ENCODE assay signal across 14 mouse cellular contexts in the genomic region with DNA sequence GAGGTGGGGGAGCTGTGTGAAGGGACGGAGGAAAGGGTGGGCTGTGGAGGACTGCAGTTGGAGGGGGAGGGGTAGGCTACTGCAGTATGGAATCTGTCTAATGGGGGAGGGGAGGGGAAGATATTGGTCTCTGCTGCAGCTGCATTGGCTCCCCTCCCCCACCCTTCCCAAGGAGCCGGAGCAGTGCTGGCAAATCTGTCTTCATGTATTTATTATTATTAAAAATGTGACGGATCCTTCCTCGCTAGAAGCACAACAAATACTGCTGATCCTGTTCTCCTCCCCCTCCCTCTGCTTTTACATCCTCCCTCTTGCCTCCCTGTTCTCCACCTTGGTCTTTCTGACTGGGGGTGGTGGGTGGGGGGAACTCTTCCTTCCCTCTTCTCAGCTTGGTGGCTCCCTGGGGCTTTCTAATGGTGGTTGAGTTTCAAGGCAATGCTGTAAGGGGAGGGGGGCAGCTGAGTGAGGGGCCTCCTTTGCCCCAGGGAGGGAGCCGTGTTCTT. TPM values are rescaled to one million over a fixed set of nuclear protein-coding genes. Genes with fewer than 3 reads are reported as not detected.
DNase-seq lines count a peak whose midpoint lies in the region; ATAC-seq and TF ChIP-seq lines count a peak whose summit lies in the region.
"Had no signal": no experiment of that assay in that cellular context is flagged by ENCODE, and none has a peak within 500 bp of the region (broad histone marks: within the 10 kb centered on the region; RNA-seq: fewer than 3 reads in every experiment).

No protein-coding gene starts in this region.

- no peak for TF ChIP-seq CTCF in lung, adult 2 months (IDR thresholded peaks at IDR 0.05; ENCODE audit: insufficient read depth, low read length)
- no peak for TF ChIP-seq CTCF in thymus, adult 2 months (IDR thresholded peaks at IDR 0.05; ENCODE audit: borderline replicate concordance, control insufficient read depth, extremely low read depth, insufficient read depth, low read length, poor library complexity)

- H3K4me3 ChIP-seq in forebrain, embryonic 13.5 days, result no peak overlapping the region
- H3K4me3 ChIP-seq in limb, embryonic 12.5 days (replicated peaks), result no peak overlapping the region
- 0 out of 2 replicates have a peak overlapping the region, but pooled peaks have one; percentile 5 for H3K4me3 ChIP-seq in neural tube, embryonic 15.5 days (replicated peaks)
- no peak overlapping the region for H3K4me3 ChIP-seq in lung, adult 2 months (replicated peaks; ENCODE audit: extremely low read depth, low read depth, low read length)
- H3K4me3 ChIP-seq in thymus, adult 2 months (ENCODE audit: control insufficient read depth, insufficient read depth, low read length), result no peak overlapping the region
- H3K4me3 ChIP-seq: layer of hippocampus, adult 2 months; liver, embryonic 13.5 days had no signal

- no peak for TF ChIP-seq POLR2A in lung, adult 2 months (IDR thresholded peaks at IDR 0.05; ENCODE audit: borderline replicate concordance, extremely low read depth, low read depth, low read length)
- TF ChIP-seq POLR2A in thymus, adult 2 months (IDR thresholded peaks at IDR 0.05; ENCODE audit: control insufficient read depth, extremely low read depth, insufficient read depth, low read length, poor library complexity), result no peak

- peak; percentile 47 for DNase-seq in left cerebral cortex, postnatal 4 days
- no peak for DNase-seq in left cerebral cortex, postnatal 14 days (ENCODE audit: low spot score in 2 of 2)
- no peak for DNase-seq in lung, adult 2 months
- DNase-seq in thymus, adult 2 months, result no peak
- DNase-seq: liver, embryonic 13.5 days had no signal

- no peaks in the 10 kb centered on the region for H3K9me3 ChIP-seq in forebrain, embryonic 13.5 days (replicated peaks)
- no peaks in the 10 kb centered on the region for H3K9me3 ChIP-seq in limb, embryonic 12.5 days
- H3K9me3 ChIP-seq in neural tube, embryonic 15.5 days (replicated peaks), result no peaks in the 10 kb centered on the region
- H3K9me3 ChIP-seq: liver, embryonic 13.5 days had no signal

- ATAC-seq in forebrain, embryonic 13.5 days, result peak; percentile 72
- ATAC-seq in limb, embryonic 12.5 days (ENCODE audit: insufficient number of reproducible peaks, insufficient read depth, low FRiP score, low TSS enrichment, low read depth), result peak; percentile 11; the same call in 1 of the 2 replicates
- peak; percentile 80 for ATAC-seq in neural tube, embryonic 15.5 days (ENCODE audit: low FRiP score)
- ATAC-seq in inflammation-experienced regulatory T-cells, adult 6 months, result no peak

- H3K4me2 ChIP-seq in forebrain, embryonic 13.5 days, result peak overlapping the region; percentile 42
- H3K4me2 ChIP-seq in limb, embryonic 12.5 days, result peak overlapping the region; percentile 30
- H3K4me2 ChIP-seq in neural tube, embryonic 15.5 days, result peak overlapping the region; percentile 42

- no peaks in the 10 kb centered on the region for H3K27me3 ChIP-seq in forebrain, embryonic 13.5 days
- no peaks in the 10 kb centered on the region for H3K27me3 ChIP-seq in limb, embryonic 12.5 days
- no peaks in the 10 kb centered on the region for H3K27me3 ChIP-seq in neural tube, embryonic 15.5 days (replicated peaks)
- H3K27me3 ChIP-seq in thymus, adult 2 months (ENCODE audit: control insufficient read depth, insufficient read depth, low read length), result no peaks in the 10 kb centered on the region
- H3K27me3 ChIP-seq: CH12.LX; liver, embryonic 13.5 days had no signal

- 14% methylated on average over 4 of the region's 5 CpGs for WGBS in forebrain, embryonic 13.5 days
- 9% methylated on average over 4 of the region's 5 CpGs for WGBS in limb, embryonic 12.5 days
- 11% methylated on average over 5 of the region's 5 CpGs for WGBS in neural tube, embryonic 15.5 days
- WGBS in lung, adult 2 months, result 44% methylated on average over 5 of the region's 5 CpGs
- 88% methylated on average over 5 of the region's 5 CpGs for WGBS in thymus, adult 2 months

- peak overlapping the region; percentile 40 for H3K9ac ChIP-seq in forebrain, embryonic 13.5 days
- no peak overlapping the region for H3K9ac ChIP-seq in limb, embryonic 12.5 days (replicated peaks)
- no peak overlapping the region; the same call in 1 of the 2 replicates for H3K9ac ChIP-seq in neural tube, embryonic 15.5 days (replicated peaks)
- H3K9ac ChIP-seq: liver, embryonic 13.5 days had no signal

- peaks cover 19% of the 10 kb centered on the region for H3K36me3 ChIP-seq in forebrain, embryonic 13.5 days (ENCODE audit: poor library complexity, severe bottlenecking)
- H3K36me3 ChIP-seq in limb, embryonic 12.5 days, result peaks cover 25% of the 10 kb centered on the region
- peaks cover 17% of the 10 kb centered on the region for H3K36me3 ChIP-seq in neural tube, embryonic 15.5 days
- H3K36me3 ChIP-seq in thymus, adult 2 months (ENCODE audit: control insufficient read depth, insufficient read depth, low read length), result peaks cover 20% of the 10 kb centered on the region

- peaks cover 47% of the 10 kb centered on the region for H3K4me1 ChIP-seq in forebrain, embryonic 13.5 days
- H3K4me1 ChIP-seq in limb, embryonic 12.5 days (replicated peaks), result peaks cover 21% of the 10 kb centered on the region
- H3K4me1 ChIP-seq in neural tube, embryonic 15.5 days, result peaks cover 41% of the 10 kb centered on the region
- H3K4me1 ChIP-seq in lung, adult 2 months (ENCODE audit: control insufficient read depth, insufficient read depth, low read length), result no peaks in the 10 kb centered on the region
- H3K4me1 ChIP-seq in thymus, adult 2 months (replicated peaks; ENCODE audit: control insufficient read depth, insufficient read depth, low read length), result no peaks in the 10 kb centered on the region

- intact Hi-C loops in left cerebral cortex, postnatal 4 days (cut with DNase I), result loop anchor here (5.0 kb wide), 1 partner anchor 49 kb away; no protein-coding TSS in a partner anchor
- intact Hi-C loops in left cerebral cortex, postnatal 14 days (cut with DNase I), result loop anchor here (5.0 kb wide), 1 partner anchor 34 kb away; no protein-coding TSS in a partner anchor

- H3K27ac ChIP-seq in forebrain, embryonic 13.5 days, result peak overlapping the region; percentile 96
- no peak overlapping the region for H3K27ac ChIP-seq in limb, embryonic 12.5 days
- H3K27ac ChIP-seq in neural tube, embryonic 15.5 days (replicated peaks), result peak overlapping the region; percentile 89
- H3K27ac ChIP-seq in thymus, adult 2 months (ENCODE audit: control insufficient read depth, insufficient read depth, low read length), result no peak overlapping the region
- H3K27ac ChIP-seq: liver, embryonic 13.5 days had no signal

RNA-seq across cellular contexts. Expression of a gene that starts 13.1 kb away (rescaled TPM):
- total RNA-seq in left cerebral cortex, postnatal 4 days (2021), result 10 to 100 TPM; 26.3 to 29.0 TPM
- 10 to 100 TPM; 20.2 to 21.6 TPM for total RNA-seq in left cerebral cortex, postnatal 14 days (2021)
- polyA plus RNA-seq in forebrain, embryonic 13.5 days (2015; fragmentation: Nextera tagmentation; extraction: Ambion mirVana), result 81.2 and 86.4 TPM in 2 replicates
- polyA plus RNA-seq in limb, embryonic 12.5 days (2016; fragmentation: Nextera tagmentation; extraction: Ambion mirVana), result 84.3 and 85.3 TPM in 2 replicates
- 47.6 and 60.4 TPM in 2 replicates for polyA plus RNA-seq in neural tube, embryonic 15.5 days (2015; fragmentation: Nextera tagmentation; extraction: Ambion mirVana)
- 100 to 1,000 TPM; 177 to 182 (median 181) TPM for polyA plus RNA-seq in inflammation-experienced regulatory T-cells, adult 6 months (2017; shearing (Covaris generic))
- polyA plus RNA-seq in lung, adult 2 months (2012; rRNA removed), result 12.7 and 17.0 TPM in 2 replicates
- 24.6 and 31.0 TPM in 2 replicates for polyA plus RNA-seq in thymus, adult 2 months (2012; rRNA removed)

RNA-seq across cellular contexts. Expression of a gene that starts 34.0 kb away (rescaled TPM):
- total RNA-seq in left cerebral cortex, postnatal 4 days (2021), result 1 to 10 TPM; 3.9 to 5.5 TPM
- 1 to 10 TPM; 5.6 to 7.8 TPM for total RNA-seq in left cerebral cortex, postnatal 14 days (2021)
- polyA plus RNA-seq in forebrain, embryonic 13.5 days (2015; fragmentation: Nextera tagmentation; extraction: Ambion mirVana), result 2.5 and 7.0 TPM in 2 replicates
- 9.3 and 10.5 TPM in 2 replicates for polyA plus RNA-seq in limb, embryonic 12.5 days (2016; fragmentation: Nextera tagmentation; extraction: Ambion mirVana)
- 7.4 and 9.6 TPM in 2 replicates for polyA plus RNA-seq in neural tube, embryonic 15.5 days (2015; fragmentation: Nextera tagmentation; extraction: Ambion mirVana)
- not detected for polyA plus RNA-seq in inflammation-experienced regulatory T-cells, adult 6 months (2017; shearing (Covaris generic))
- 8.0 and 13.3 TPM in 2 replicates for polyA plus RNA-seq in lung, adult 2 months (2012; rRNA removed)
- polyA plus RNA-seq in thymus, adult 2 months (2012; rRNA removed), result 0.23 and 0.96 TPM in 2 replicates

RNA-seq across cellular contexts. Expression of a gene that starts 51.7 kb away (rescaled TPM):
- total RNA-seq in left cerebral cortex, postnatal 4 days (2021), result not detected
- not detected for total RNA-seq in left cerebral cortex, postnatal 14 days (2021)
- polyA plus RNA-seq in forebrain, embryonic 13.5 days (2015; fragmentation: Nextera tagmentation; extraction: Ambion mirVana), result not detected in 2 replicates
- not detected in 2 replicates for polyA plus RNA-seq in limb, embryonic 12.5 days (2016; fragmentation: Nextera tagmentation; extraction: Ambion mirVana)
- polyA plus RNA-seq in neural tube, embryonic 15.5 days (2015; fragmentation: Nextera tagmentation; extraction: Ambion mirVana), result not detected in 2 replicates
- polyA plus RNA-seq in inflammation-experienced regulatory T-cells, adult 6 months (2017; shearing (Covaris generic)), result not detected
- not detected in 2 replicates for polyA plus RNA-seq in lung, adult 2 months (2012; rRNA removed)
- not detected in 2 replicates for polyA plus RNA-seq in thymus, adult 2 months (2012; rRNA removed)
- total RNA-seq: CH12.LX; layer of hippocampus, adult 2 months had no signal
- polyA plus RNA-seq: frontal cortex, adult 2 months; heart, postnatal 0 days; liver, embryonic 13.5 days; small intestine, adult 2 months had no signal

Comparison
In these comparisons a context has a peak if more than half of its experiments do, and no peak if none do; other contexts are left out.
1. H3K27ac ChIP-seq: peak in forebrain, embryonic 13.5 days (single experiment) and neural tube, embryonic 15.5 days (single experiment); none in limb, embryonic 12.5 days (single experiment) and thymus, adult 2 months (single experiment).
2. Peak in every context shown above with its lines, with median percentiles within 50 percentile points of each other: H3K4me2 ChIP-seq.